ENCODE assay signal across 10 mouse cellular contexts in genomic region chr8:121904999-121905398, GRCm38 (mm10). TPM values are rescaled to one million over a fixed set of nuclear protein-coding genes. Genes with fewer than 3 reads are reported as not detected.
DNase-seq lines count a peak whose midpoint lies in the region; ATAC-seq and TF ChIP-seq lines count a peak whose summit lies in the region.
"Had no signal": no experiment of that assay in that cellular context is flagged by ENCODE, and none has a peak within 500 bp of the region (broad histone marks: within the 10 kb centered on the region; RNA-seq: fewer than 3 reads in every experiment).

No protein-coding gene starts in this region.

- no peaks in the 10 kb centered on the region for H3K9me3 ChIP-seq in hindbrain, embryonic 10.5 days
- no peaks in the 10 kb centered on the region for H3K9me3 ChIP-seq in hindbrain, embryonic 11.5 days (ENCODE audit: control insufficient read depth, low read length)
- no peaks in the 10 kb centered on the region for H3K9me3 ChIP-seq in G1E (replicated peaks)
- no peaks in the 10 kb centered on the region for H3K9me3 ChIP-seq in forebrain, embryonic 12.5 days
- H3K9me3 ChIP-seq: limb, embryonic 12.5 days had no signal

- H3K4me1 ChIP-seq in hindbrain, embryonic 10.5 days (replicated peaks) = peaks cover 80% of the 10 kb centered on the region
- H3K4me1 ChIP-seq in hindbrain, embryonic 11.5 days (replicated peaks; ENCODE audit: control insufficient read depth, insufficient read depth, low read length) = peaks cover 6% of the 10 kb centered on the region; the same call in 1 of the 2 replicates
- peaks cover 95% of the 10 kb centered on the region for H3K4me1 ChIP-seq in G1E (ENCODE audit: insufficient read depth, low read depth, low read length)
- H3K4me1 ChIP-seq in forebrain, embryonic 12.5 days = peaks cover 47% of the 10 kb centered on the region

- no peak for DNase-seq in hindbrain, embryonic 10.5 days (ENCODE audit: low spot score)
- no peak for DNase-seq in hindbrain, embryonic 11.5 days (ENCODE audit: low spot score)
- DNase-seq in G1E (ENCODE audit: low spot score) = no peak
- DNase-seq in lung, postnatal 36 days = peak; percentile 43
- DNase-seq in urinary bladder, postnatal 10 days (ENCODE audit: low spot score) = no peak
- DNase-seq in right cerebral cortex, postnatal 4 days = no peak
- DNase-seq in kidney, postnatal 14 days = no peak

- 88% methylated on average over 9 of the region's 9 CpGs for WGBS in hindbrain, embryonic 10.5 days
- 92% methylated on average over 9 of the region's 9 CpGs for WGBS in hindbrain, embryonic 11.5 days
- WGBS in forebrain, embryonic 12.5 days = 82% methylated on average over 9 of the region's 9 CpGs

- no peak for ATAC-seq in hindbrain, embryonic 11.5 days (ENCODE audit: low FRiP score)
- ATAC-seq in G1E (ENCODE audit: extremely low read depth, insufficient number of reproducible peaks, low FRiP score, poor library complexity, severe bottlenecking) = no peak
- ATAC-seq in forebrain, embryonic 12.5 days (ENCODE audit: low FRiP score) = no peak

- H3K36me3 ChIP-seq in hindbrain, embryonic 10.5 days = no peaks in the 10 kb centered on the region
- H3K36me3 ChIP-seq in hindbrain, embryonic 11.5 days (ENCODE audit: control insufficient read depth, insufficient read depth, low read length) = no peaks in the 10 kb centered on the region
- peaks cover 60% of the 10 kb centered on the region for H3K36me3 ChIP-seq in G1E (replicated peaks)
- H3K36me3 ChIP-seq in forebrain, embryonic 12.5 days (replicated peaks) = no peaks in the 10 kb centered on the region
- H3K36me3 ChIP-seq: limb, embryonic 12.5 days had no signal

- no peak overlapping the region for H3K4me2 ChIP-seq in hindbrain, embryonic 11.5 days (replicated peaks; ENCODE audit: low read depth, low read length)
- H3K4me2 ChIP-seq in forebrain, embryonic 12.5 days = peak overlapping the region; percentile 84

- H3K4me3 ChIP-seq in hindbrain, embryonic 10.5 days = peak overlapping the region; percentile 32
- H3K4me3 ChIP-seq in hindbrain, embryonic 11.5 days (ENCODE audit: low read depth, low read length) = no peak overlapping the region
- H3K4me3 ChIP-seq in G1E (ENCODE audit: low read depth, low read length) = peak overlapping the region; percentile 61; the same call in 1 of the 2 replicates
- H3K4me3 ChIP-seq in forebrain, embryonic 12.5 days (replicated peaks) = peak overlapping the region; percentile 13; the same call in 1 of the 2 replicates

- H3K9ac ChIP-seq in hindbrain, embryonic 11.5 days (ENCODE audit: low read depth, low read length) = no peak overlapping the region
- H3K9ac ChIP-seq in forebrain, embryonic 12.5 days = no peak overlapping the region

- no peak for TF ChIP-seq CTCF in G1E (IDR thresholded peaks at IDR 0.05; ENCODE audit: low read depth, low read length)

- H3K27ac ChIP-seq in hindbrain, embryonic 10.5 days = no peak overlapping the region
- no peak overlapping the region for H3K27ac ChIP-seq in hindbrain, embryonic 11.5 days (ENCODE audit: low read depth, low read length)
- H3K27ac ChIP-seq in forebrain, embryonic 12.5 days = no peak overlapping the region
- H3K27ac ChIP-seq: limb, embryonic 12.5 days had no signal

- H3K27me3 ChIP-seq in hindbrain, embryonic 10.5 days (ENCODE audit: insufficient read depth, poor library complexity, severe bottlenecking) = peaks cover 21% of the 10 kb centered on the region
- peaks cover 2% of the 10 kb centered on the region; the same call in 1 of the 2 replicates for H3K27me3 ChIP-seq in hindbrain, embryonic 11.5 days (ENCODE audit: control insufficient read depth, insufficient read depth, low read length)
- no peaks in the 10 kb centered on the region for H3K27me3 ChIP-seq in G1E (ENCODE audit: insufficient read depth, low read length)
- H3K27me3 ChIP-seq in forebrain, embryonic 12.5 days = peaks cover 13% of the 10 kb centered on the region

RNA-seq across cellular contexts. Expression of gene Slc7a5, which starts 2.5 kb away (rescaled TPM):
- 27.2 and 27.6 TPM in 2 replicates for polyA plus RNA-seq in hindbrain, embryonic 10.5 days (2016; fragmentation: Nextera tagmentation; extraction: Ambion mirVana)
- 23.3 and 29.9 TPM in 2 replicates for polyA plus RNA-seq in hindbrain, embryonic 11.5 days (2014; fragmentation: Nextera tagmentation; extraction: Ambion mirVana)
- 88.8 and 141 TPM in 2 replicates for total RNA-seq in G1E (2014; fragmentation: Nextera tagmentation)
- total RNA-seq in G1E (2017) = 32.5 and 32.6 TPM in 2 replicates
- polyA plus RNA-seq in G1E (2012) = 92.9 and 127 TPM in 2 replicates
- 34.7 and 37.6 TPM in 2 replicates for polyA plus RNA-seq in forebrain, embryonic 12.5 days (2016; fragmentation: Nextera tagmentation; extraction: Ambion mirVana)

RNA-seq across cellular contexts. Expression of gene Car5a, which starts 39.7 kb away (rescaled TPM):
- 0.12 and 0.17 TPM in 2 replicates for polyA plus RNA-seq in hindbrain, embryonic 10.5 days (2016; fragmentation: Nextera tagmentation; extraction: Ambion mirVana)
- 0.15 TPM in 1 of 2 replicates, not detected in the other for polyA plus RNA-seq in hindbrain, embryonic 11.5 days (2014; fragmentation: Nextera tagmentation; extraction: Ambion mirVana)
- total RNA-seq in G1E (2014; fragmentation: Nextera tagmentation) (0.68 and 1.4 TPM in 2 replicates), G1E (2017) (0.16 TPM in 1 of 2 replicates, not detected in the other)
- 0.41 and 0.57 TPM in 2 replicates for polyA plus RNA-seq in G1E (2012)
- polyA plus RNA-seq in forebrain, embryonic 12.5 days (2016; fragmentation: Nextera tagmentation; extraction: Ambion mirVana) = 0.31 TPM in 1 of 2 replicates, not detected in the other
- total RNA-seq: hematopoietic stem cell, adult 5-6 weeks had no signal

RNA-seq across cellular contexts. Expression of gene Banp, which starts 44.6 kb away (rescaled TPM):
- 56.9 and 64.5 TPM in 2 replicates for polyA plus RNA-seq in hindbrain, embryonic 10.5 days (2016; fragmentation: Nextera tagmentation; extraction: Ambion mirVana)
- polyA plus RNA-seq in hindbrain, embryonic 11.5 days (2014; fragmentation: Nextera tagmentation; extraction: Ambion mirVana) = 50.8 and 51.8 TPM in 2 replicates
- total RNA-seq in G1E (2014; fragmentation: Nextera tagmentation) (35.7 and 43.5 TPM in 2 replicates), G1E (2017) (42.5 and 46.6 TPM in 2 replicates)
- polyA plus RNA-seq in G1E (2012) = 49.1 and 50.7 TPM in 2 replicates
- 49.1 and 65.9 TPM in 2 replicates for polyA plus RNA-seq in forebrain, embryonic 12.5 days (2016; fragmentation: Nextera tagmentation; extraction: Ambion mirVana)
